In the genomic region with DNA sequence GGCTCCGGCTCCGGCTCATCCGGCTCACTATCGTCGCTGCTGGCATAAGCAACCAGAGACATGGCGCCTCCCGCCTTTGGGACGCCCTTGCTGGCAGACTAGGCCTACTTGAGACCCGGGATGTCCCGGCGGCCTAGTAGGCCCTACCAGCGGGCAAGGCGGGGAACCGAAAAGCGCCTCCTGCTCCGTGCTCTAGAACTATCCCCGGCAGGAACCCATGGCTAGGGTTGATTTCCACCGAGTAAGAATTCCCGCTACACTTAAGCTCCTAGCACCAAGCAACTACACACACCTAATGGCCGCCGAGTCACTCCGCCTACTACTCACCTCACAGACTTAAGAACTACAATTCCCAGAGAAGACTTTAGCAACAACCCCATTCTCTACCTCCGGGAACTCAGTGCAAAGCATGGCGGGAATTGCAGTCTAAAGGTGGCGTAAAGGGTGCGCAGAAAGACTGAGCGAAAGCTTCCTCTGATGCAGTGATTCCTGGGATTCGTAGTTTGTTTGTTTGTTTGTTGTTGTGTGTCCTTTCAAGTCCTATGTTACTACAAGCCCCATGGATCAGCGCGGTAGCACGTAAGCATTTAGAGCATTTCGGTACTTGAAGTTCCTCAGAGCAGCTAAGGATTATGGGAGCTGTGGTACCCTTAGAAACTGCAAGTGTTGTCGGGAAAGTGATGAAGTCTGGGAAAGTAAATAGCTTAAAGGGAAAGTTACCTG, we compare ENCODE assay signal across 8 mouse cellular contexts. TPM values are rescaled to one million over a fixed set of nuclear protein-coding genes. Genes with fewer than 3 reads are reported as not detected.
A peak's percentile ranks its signal among the peaks of the same experiment; 100 is the strongest.
DNase-seq lines count a peak whose midpoint lies in the region; ATAC-seq and TF ChIP-seq lines count a peak whose summit lies in the region.

A gene (minus strand): TSS at position 328 of the 723 bp plus-strand sequence.

- DNase-seq in brain, embryonic 14.5 days (ENCODE audit: low read depth), result peak; percentile 100
- DNase-seq in liver, adult 2 months (ENCODE audit: extremely low read depth, low read depth, low spot score), result peak; percentile 100
- peak; percentile 99 for DNase-seq in splenic B cell, adult 2 months (ENCODE audit: low read depth, low spot score)

- H3K36me3 ChIP-seq in C2C12 (ENCODE audit: control insufficient read depth, insufficient read depth) (peaks cover 9% of the 10 kb centered on the region), myocyte (ENCODE audit: control insufficient read depth, insufficient read depth) (peaks cover 5% of the 10 kb centered on the region)
- H3K36me3 ChIP-seq in erythroblast, embryonic 14.5 days (ENCODE audit: control insufficient read depth), result peaks cover 19% of the 10 kb centered on the region
- H3K36me3 ChIP-seq in heart, embryonic 11.5 days (ENCODE audit: control insufficient read depth, insufficient read depth, low read length), result peaks cover 3% of the 10 kb centered on the region; the same call in 1 of the 2 replicates
- H3K36me3 ChIP-seq in kidney, embryonic 16.5 days (ENCODE audit: insufficient read depth, low read length), result peaks cover 4% of the 10 kb centered on the region
- peaks cover 2% of the 10 kb centered on the region for H3K36me3 ChIP-seq in liver, adult 2 months (ENCODE audit: control insufficient read depth, insufficient read depth, low read length)
- no peaks in the 10 kb centered on the region for H3K36me3 ChIP-seq in splenic B cell, adult 2 months (ENCODE audit: control insufficient read depth, insufficient read depth, low read length, poor library complexity, severe bottlenecking)

- H3K27me3 ChIP-seq in C2C12 (ENCODE audit: control insufficient read depth, insufficient read depth, insufficient read length) (no peaks in the 10 kb centered on the region), myocyte (ENCODE audit: control insufficient read depth, insufficient read depth, insufficient read length) (no peaks in the 10 kb centered on the region)
- H3K27me3 ChIP-seq in erythroblast, embryonic 14.5 days (ENCODE audit: control insufficient read depth), result no peaks in the 10 kb centered on the region
- H3K27me3 ChIP-seq in heart, embryonic 11.5 days (ENCODE audit: control insufficient read depth, insufficient read depth, low read length), result no peaks in the 10 kb centered on the region
- H3K27me3 ChIP-seq in kidney, embryonic 16.5 days (ENCODE audit: insufficient read depth, low read length), result no peaks in the 10 kb centered on the region
- H3K27me3 ChIP-seq in liver, adult 2 months (ENCODE audit: control insufficient read depth, insufficient read depth, low read length), result no peaks in the 10 kb centered on the region
- no peaks in the 10 kb centered on the region for H3K27me3 ChIP-seq in splenic B cell, adult 2 months (ENCODE audit: control insufficient read depth, insufficient read depth, low read length, poor library complexity, severe bottlenecking)

- peak within 1 kb of the TSS; percentile 96 for H3K4me2 ChIP-seq in heart, embryonic 11.5 days
- peak within 1 kb of the TSS; percentile 89 for H3K4me2 ChIP-seq in kidney, embryonic 16.5 days (replicated peaks; ENCODE audit: low read depth, low read length)
- peak within 1 kb of the TSS; percentile 89 for H3K4me2 ChIP-seq in myocyte (ENCODE audit: low read depth)

- WGBS in heart, embryonic 11.5 days (ENCODE audit: insufficient replicate concordance), result 0% methylated on average over 33 of the region's 33 CpGs
- under 1% methylated on average over 33 of the region's 33 CpGs for WGBS in kidney, embryonic 16.5 days
- WGBS in liver, adult 2 months, result under 1% methylated on average over 33 of the region's 33 CpGs

- H3K27ac ChIP-seq in heart, embryonic 11.5 days (ENCODE audit: low read depth, low read length), result peak within 1 kb of the TSS; percentile 92
- peak within 1 kb of the TSS; percentile 91 for H3K27ac ChIP-seq in kidney, embryonic 16.5 days (ENCODE audit: low read length)
- peak within 1 kb of the TSS; percentile 91 for H3K27ac ChIP-seq in liver, adult 2 months (replicated peaks; ENCODE audit: insufficient read depth, low read depth, low read length)

- no peak for TF ChIP-seq CTCF in C2C12 (IDR thresholded peaks at IDR 0.05; ENCODE audit: control insufficient read depth, insufficient read depth, insufficient read length)
- TF ChIP-seq CTCF in brain, embryonic 14.5 days (IDR thresholded peaks at IDR 0.05; ENCODE audit: borderline replicate concordance, extremely low read depth, insufficient read depth, insufficient read length), result no peak
- TF ChIP-seq CTCF in liver, adult 2 months (IDR thresholded peaks at IDR 0.05; ENCODE audit: low read depth, low read length), result no peak

- ATAC-seq in heart, embryonic 11.5 days (replicated peaks; ENCODE audit: insufficient number of reproducible peaks, low FRiP score, low TSS enrichment), result peak; percentile 97
- peak; percentile 98 for ATAC-seq in kidney, embryonic 16.5 days (ENCODE audit: low FRiP score, low TSS enrichment)

- TF ChIP-seq POLR2A in brain, embryonic 14.5 days (IDR thresholded peaks at IDR 0.05; ENCODE audit: borderline replicate concordance, extremely low read depth, insufficient read depth, insufficient read length, poor library complexity, severe bottlenecking), result peak; percentile 34; the same call in 1 of the 2 replicates
- no peak for TF ChIP-seq POLR2A in liver, adult 2 months (IDR thresholded peaks at IDR 0.05; ENCODE audit: extremely low read depth, insufficient read depth, low read length)
- no peak for TF ChIP-seq POLR2A in myocyte (IDR thresholded peaks at IDR 0.05; ENCODE audit: insufficient read length, low read depth)

- H3ac ChIP-seq in C2C12 (ENCODE audit: control insufficient read depth, insufficient read length, low read depth) (peak within 1 kb of the TSS; percentile 73), myocyte (ENCODE audit: control insufficient read depth, insufficient read length) (peak within 1 kb of the TSS; percentile 39)

- H3K79me2 ChIP-seq in C2C12 (ENCODE audit: control insufficient read depth, insufficient read depth), result peaks cover 47% of the 10 kb centered on the region
- H3K79me2 ChIP-seq in liver, adult 2 months (ENCODE audit: control insufficient read depth, insufficient read depth, low read length), result peaks cover 21% of the 10 kb centered on the region
- peaks cover 44% of the 10 kb centered on the region for H3K79me2 ChIP-seq in myocyte (ENCODE audit: control insufficient read depth, insufficient read depth)

- H3K79me3 ChIP-seq in C2C12 (ENCODE audit: low read depth), result peaks cover 34% of the 10 kb centered on the region

- peak within 1 kb of the TSS; percentile 95 for H3K9ac ChIP-seq in heart, embryonic 11.5 days (ENCODE audit: low read depth, low read length)
- peak within 1 kb of the TSS; percentile 94 for H3K9ac ChIP-seq in kidney, embryonic 16.5 days (replicated peaks; ENCODE audit: low read length)
- peak within 1 kb of the TSS; percentile 90 for H3K9ac ChIP-seq in liver, adult 2 months (ENCODE audit: low read depth, low read length)

- peaks cover 37% of the 10 kb centered on the region for H3K4me1 ChIP-seq in erythroblast, embryonic 14.5 days (ENCODE audit: control insufficient read depth)
- peaks cover 17% of the 10 kb centered on the region for H3K4me1 ChIP-seq in heart, embryonic 11.5 days (ENCODE audit: control insufficient read depth, insufficient read depth, low read length)
- peaks cover 15% of the 10 kb centered on the region for H3K4me1 ChIP-seq in kidney, embryonic 16.5 days (ENCODE audit: insufficient read depth, low read length)
- H3K4me1 ChIP-seq in liver, adult 2 months (ENCODE audit: control insufficient read depth, insufficient read depth, low read length), result peaks cover 9% of the 10 kb centered on the region; the same call in 1 of the 2 replicates

- H3K4me3 ChIP-seq in C2C12 (ENCODE audit: insufficient read depth, poor library complexity, severe bottlenecking) (peak within 1 kb of the TSS; percentile 99), myocyte (peak within 1 kb of the TSS; percentile 95)
- H3K4me3 ChIP-seq in erythroblast, embryonic 14.5 days (replicated peaks), result peak within 1 kb of the TSS; percentile 100
- H3K4me3 ChIP-seq in heart, embryonic 11.5 days (ENCODE audit: low read depth, low read length), result peak within 1 kb of the TSS; percentile 90
- H3K4me3 ChIP-seq in kidney, embryonic 16.5 days (ENCODE audit: low read length), result peak within 1 kb of the TSS; percentile 98
- H3K4me3 ChIP-seq in liver, adult 2 months (ENCODE audit: insufficient read depth, low read depth, low read length), result peak within 1 kb of the TSS; percentile 88

- peaks cover 5% of the 10 kb centered on the region for H3K9me3 ChIP-seq in erythroblast, embryonic 14.5 days (ENCODE audit: control insufficient read depth, low read length)
- 0 out of 2 replicates have a peak, but pooled peaks cover 2% of the 10 kb centered on the region for H3K9me3 ChIP-seq in heart, embryonic 11.5 days (replicated peaks; ENCODE audit: control insufficient read depth, low read length)
- H3K9me3 ChIP-seq in kidney, embryonic 16.5 days (ENCODE audit: low read length), result peaks cover 2% of the 10 kb centered on the region; the same call in 1 of the 2 replicates

TF ChIP-seq in C2C12, 6 proteins besides CTCF, POLR2A, EP300 and RAD21:
- TF ChIP-seq MAX (IDR thresholded peaks at IDR 0.05) (peak; percentile 37), MYOD1 (IDR thresholded peaks at IDR 0.05; ENCODE audit: control insufficient read depth, insufficient read length, low read depth) (no peak), USF1 (IDR thresholded peaks at IDR 0.05; ENCODE audit: low read depth) (no peak)

TF ChIP-seq in myocyte, 11 proteins besides CTCF, POLR2A, EP300 and RAD21 (continues in another document):
- TF ChIP-seq E2F4 (IDR thresholded peaks at IDR 0.05; ENCODE audit: insufficient read depth), result no peak
- no peak for TF ChIP-seq REST (IDR thresholded peaks at IDR 0.05; ENCODE audit: insufficient read depth, insufficient read length)
- TF ChIP-seq TCF12 (IDR thresholded peaks at IDR 0.05; ENCODE audit: insufficient read depth, poor library complexity, severe bottlenecking), result no peak
- TF ChIP-seq MYOD1 (IDR thresholded peaks at IDR 0.05; ENCODE audit: control insufficient read depth in 1 of 3, insufficient read length in 2 of 3, low read depth in 2 of 3), result no peak
- no peak for TF ChIP-seq MYOG (IDR thresholded peaks at IDR 0.05; ENCODE audit: control insufficient read depth in 1 of 3, insufficient read depth in 1 of 3, insufficient read length in 2 of 3, low read depth in 2 of 3)
- TF ChIP-seq SRF (IDR thresholded peaks at IDR 0.05; ENCODE audit: control insufficient read depth, insufficient read length, low read depth), result no peak
- no peak for TF ChIP-seq TCF3 (IDR thresholded peaks at IDR 0.05; ENCODE audit: insufficient read length, low read depth)
- no peak for TF ChIP-seq MAX (IDR thresholded peaks at IDR 0.05; ENCODE audit: low read depth)

RNA-seq across cellular contexts. Expression of the gene that starts here (rescaled TPM):
- 44.3 TPM for polyA plus RNA-seq in C2C12 (2012; fragmentation: generic; extraction: Trizol)
- polyA plus RNA-seq in brain, embryonic 14.5 days (2012; rRNA removed), result 51.3 and 63.9 TPM in 2 replicates
- polyA plus RNA-seq in erythroblast, embryonic 14.5 days (2012), result 11.4 and 11.7 TPM in 2 replicates
- polyA plus RNA-seq in heart, embryonic 11.5 days (2014; fragmentation: Nextera tagmentation; extraction: Ambion mirVana), result 14.1 and 14.5 TPM in 2 replicates
- polyA plus RNA-seq in kidney, embryonic 16.5 days (2015; fragmentation: Nextera tagmentation; extraction: Ambion mirVana), result 13.3 and 13.8 TPM in 2 replicates
- 8.0 and 9.9 TPM in 2 replicates for total RNA-seq in liver, adult 2 months (2014; rRNA removed)
- 15.1 and 16.8 TPM in 2 replicates for polyA plus RNA-seq in liver, adult 2 months (2012; rRNA removed)
- polyA plus RNA-seq in myocyte (2012; fragmentation: generic; extraction: Trizol), result 46.3 TPM

Comparison
In these comparisons a context has a peak if more than half of its experiments do, and no peak if none do; other contexts are left out.
1. Peak in every context shown above with its lines: DNase-seq, ATAC-seq, H3K4me3 ChIP-seq and H3K27ac ChIP-seq.